Mouse (Mus musculus) kidney, adult 2 months (tissue): ENCODE results near the gene Fam192a.

Experiments
- CTCF ChIP-seq: fragments of 200-500 bp; conservative IDR thresholded peaks from 2 replicates; pipeline ENCODE4 v1.5.1; 2011; ENCODE audit warnings: low read depth, mild to moderate bottlenecking, control low read depth, low read length, moderate library complexity, mixed read lengths; ENCODE audit not compliant: insufficient read depth, insufficient read length
- POLR2A ChIP-seq: fragments of 200-500 bp; IDR thresholded peaks from one replicate; pipeline ENCODE4 v1.6.1; 2011; ENCODE audit warnings: low read depth, low read length, control low read depth

DNA sequence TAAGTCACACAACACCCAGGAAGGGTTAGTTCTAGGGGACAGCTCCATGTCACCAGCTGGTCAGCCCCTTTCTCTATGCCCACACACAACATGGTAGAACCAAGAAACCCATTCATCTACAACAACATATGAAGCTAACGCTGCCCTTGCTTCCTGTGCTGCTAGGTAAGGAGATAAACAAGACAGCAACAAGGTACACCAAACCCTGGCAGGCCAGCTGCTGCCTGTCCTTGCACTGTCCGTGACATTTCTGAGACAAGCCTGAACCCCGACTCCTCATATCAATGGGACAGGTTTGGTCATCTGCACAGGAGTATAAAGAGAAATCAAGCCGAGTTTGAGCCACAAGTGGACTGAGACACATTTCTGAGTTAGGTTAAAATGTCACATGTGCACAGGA is 26.6 kb downstream of the Fam192a start:
- TF ChIP-seq POLR2A (no peak), CTCF (no peak)
